Mouse (Mus musculus): ENCODE data around the gene Tas2r129. TPM values are rescaled to one million over a fixed set of nuclear protein-coding genes. Genes with fewer than 3 reads are reported as not detected.
"Not testable (repeated sequence)": the region's sequence is repeated elsewhere in the genome, so short reads cannot be mapped to it uniquely, and the experiment has no call there.

Tas2r129 gene
- 0.14 TPM in 1 of 2 replicates, not detected in the other for polyA plus RNA-seq (2015; fragmentation: Nextera tagmentation; extraction: Ambion mirVana)

DNA sequence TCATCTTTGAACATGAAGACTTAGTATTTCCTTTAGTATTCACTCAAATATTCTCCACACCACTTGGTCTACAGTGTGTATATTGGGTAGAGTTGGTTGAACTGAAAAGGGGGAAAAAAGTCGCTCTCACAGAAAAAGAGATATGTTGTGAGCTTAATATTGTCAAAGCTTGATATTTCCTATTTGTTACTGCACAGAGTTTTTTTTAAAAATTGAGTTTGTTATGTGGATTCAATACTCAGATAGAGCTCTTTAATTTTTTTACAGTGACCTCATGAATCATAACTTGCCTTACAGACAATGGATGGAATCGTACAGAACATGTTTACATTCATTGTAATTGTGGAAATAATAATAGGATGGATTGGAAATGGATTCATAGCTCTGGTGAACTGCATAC, at the start of gene Tas2r129:
Gene Tas2r129, plus strand, starts transcription at position 301 of the 400 bp plus-strand sequence.
- no peak for DNase-seq (ENCODE audit: low spot score)

GRCm38 (mm10) chr6:132909351-132909750, 41.6 kb upstream of the Tas2r129 start, which contains the start of gene Tas2r125:
Tas2r125 (plus strand) TSS chr6:132909651.
- no peak for DNase-seq (ENCODE audit: low spot score)

DNA sequence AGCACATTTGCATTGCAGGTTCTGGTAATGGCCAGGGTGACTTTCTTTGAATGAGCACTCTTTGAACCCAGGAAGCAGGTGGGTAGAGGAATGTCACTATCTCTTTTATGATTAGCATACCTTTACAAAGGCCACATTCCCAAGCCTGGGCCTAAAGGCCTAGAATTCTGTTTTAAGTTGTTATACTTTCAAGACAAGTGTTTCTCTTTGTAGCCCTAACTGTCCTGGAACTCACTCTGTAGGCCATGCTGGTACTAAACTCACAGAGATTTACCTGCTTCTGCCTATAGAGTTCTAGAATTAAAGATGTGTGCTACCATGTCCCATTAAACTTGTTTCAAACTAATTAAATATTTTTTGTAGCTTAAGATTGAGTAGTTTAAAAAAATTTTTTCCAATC, 9.5 kb upstream of the Tas2r129 start:
- not testable (repeated sequence) for DNase-seq (ENCODE audit: low spot score)

DNA sequence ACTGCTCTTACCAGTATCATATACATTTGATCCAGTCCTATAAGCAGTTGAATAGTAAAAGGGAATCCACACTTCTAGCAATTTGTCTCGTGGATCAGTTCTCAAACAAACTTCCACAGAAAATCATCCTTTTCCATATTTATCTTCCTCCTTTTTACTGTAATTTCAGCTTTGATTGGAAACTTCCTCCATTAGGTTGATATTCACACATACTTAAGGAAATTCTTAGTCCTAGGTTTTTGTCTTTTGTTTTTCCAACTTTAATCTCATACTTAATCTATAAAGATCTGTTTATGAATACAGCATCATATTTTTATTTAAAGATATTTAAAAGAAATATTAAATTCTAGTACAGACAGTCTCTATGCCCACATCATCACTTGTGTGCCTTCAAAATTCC, 6.9 kb downstream of the Tas2r129 start, which contains the start of gene Tas2r131:
Gene Tas2r131, minus strand, starts transcription at position 101 of the 400 bp plus-strand sequence.
- no peak for DNase-seq (ENCODE audit: low spot score)

- no peak for DNase-seq (ENCODE audit: low spot score)
Observed at GRCm38 (mm10) chr6:132980865-132981264, 30.0 kb downstream of the Tas2r129 start, which contains the start of gene Tas2r109. Tas2r109 (minus strand) TSS chr6:132980965.

Other genes with a start within 250 kb of the Tas2r129 start
- gene Tas2r122, start 239.2 kb upstream of the Tas2r129 start, polyA plus RNA-seq (2015; fragmentation: Nextera tagmentation; extraction: Ambion mirVana), result not detected in 2 replicates
- gene Tas2r115, start 213.1 kb upstream of the Tas2r129 start, polyA plus RNA-seq (2015; fragmentation: Nextera tagmentation; extraction: Ambion mirVana), result not detected in 2 replicates
- not detected in 2 replicates for gene Tas2r124, start 196.4 kb upstream of the Tas2r129 start, polyA plus RNA-seq (2015; fragmentation: Nextera tagmentation; extraction: Ambion mirVana)
- not detected in 2 replicates for gene Tas2r102, start 189.0 kb upstream of the Tas2r129 start, polyA plus RNA-seq (2015; fragmentation: Nextera tagmentation; extraction: Ambion mirVana)
- gene Tas2r136, start 172.9 kb upstream of the Tas2r129 start, polyA plus RNA-seq (2015; fragmentation: Nextera tagmentation; extraction: Ambion mirVana), result not detected in 2 replicates
- gene Tas2r117, start 148.3 kb upstream of the Tas2r129 start, polyA plus RNA-seq (2015; fragmentation: Nextera tagmentation; extraction: Ambion mirVana), result not detected in 2 replicates
- not detected in 2 replicates for gene Tas2r123, start 104.0 kb upstream of the Tas2r129 start, polyA plus RNA-seq (2015; fragmentation: Nextera tagmentation; extraction: Ambion mirVana)
- not detected in 2 replicates for gene Tas2r116, start 95.7 kb upstream of the Tas2r129 start, polyA plus RNA-seq (2015; fragmentation: Nextera tagmentation; extraction: Ambion mirVana)
- not detected in 2 replicates for gene Tas2r110, start 83.1 kb upstream of the Tas2r129 start, polyA plus RNA-seq (2015; fragmentation: Nextera tagmentation; extraction: Ambion mirVana)
- not detected in 2 replicates for gene Tas2r113, start 58.1 kb upstream of the Tas2r129 start, polyA plus RNA-seq (2015; fragmentation: Nextera tagmentation; extraction: Ambion mirVana)
- gene Tas2r125, start 41.5 kb upstream of the Tas2r129 start, polyA plus RNA-seq (2015; fragmentation: Nextera tagmentation; extraction: Ambion mirVana), result not detected in 2 replicates
- gene Tas2r131, start 6.8 kb downstream of the Tas2r129 start, polyA plus RNA-seq (2015; fragmentation: Nextera tagmentation; extraction: Ambion mirVana), result not detected in 2 replicates
- not detected in 2 replicates for gene Tas2r109, start 29.9 kb downstream of the Tas2r129 start, polyA plus RNA-seq (2015; fragmentation: Nextera tagmentation; extraction: Ambion mirVana)
- not detected in 2 replicates for gene Tas2r103, start 86.0 kb downstream of the Tas2r129 start, polyA plus RNA-seq (2015; fragmentation: Nextera tagmentation; extraction: Ambion mirVana)
- not detected in 2 replicates for gene Tas2r140, start 104.7 kb downstream of the Tas2r129 start, polyA plus RNA-seq (2015; fragmentation: Nextera tagmentation; extraction: Ambion mirVana)
- 50.6 and 51.2 TPM in 2 replicates for gene Smim10l1, start 153.8 kb downstream of the Tas2r129 start, polyA plus RNA-seq (2015; fragmentation: Nextera tagmentation; extraction: Ambion mirVana)